Mouse (Mus musculus) neural tube, embryonic 13.5 days (tissue): ENCODE measurements around the gene Pin1. TPM values are rescaled to one million over a fixed set of nuclear protein-coding genes. Genes with fewer than 3 reads are reported as not detected.

ENCODE experiments used
- ATAC-seq: fragments of 200-750 bp; cut with Nextera tagmentation; 2 replicates; pipeline ENCODE4 v1.8.0; 2017; ENCODE audit warnings: low read depth, mild to moderate bottlenecking, moderate TSS enrichment, moderate library complexity
- H3K27ac ChIP-seq: fragments of 300-500 bp; sonication (generic); replicated peaks from 2 replicates; pipeline ENCODE4 v1.5.1; 2015; ENCODE audit warnings: moderate library complexity, mild to moderate bottlenecking, inconsistent platforms
- H3K27me3 ChIP-seq: fragments of 300-500 bp; sonication (generic); 2 replicates; pipeline ENCODE4 v1.6.1; 2015; ENCODE audit warnings: mild to moderate bottlenecking, inconsistent platforms
- H3K36me3 ChIP-seq: fragments of 300-500 bp; sonication (generic); 2 replicates; pipeline ENCODE4 v1.6.1; 2015; ENCODE audit warnings: mild to moderate bottlenecking, inconsistent platforms
- H3K4me1 ChIP-seq: fragments of 300-500 bp; sonication (generic); replicated peaks from 2 replicates; pipeline ENCODE4 v1.6.1; 2015; ENCODE audit warnings: inconsistent platforms
- H3K4me2 ChIP-seq: fragments of 300-500 bp; sonication (generic); 2 replicates; pipeline ENCODE4 v1.6.1; 2015; ENCODE audit warnings: inconsistent platforms, mild to moderate bottlenecking, moderate library complexity
- H3K4me3 ChIP-seq: fragments of 300-500 bp; sonication (generic); 2 replicates; pipeline ENCODE4 v1.5.1; 2015; ENCODE audit warnings: mild to moderate bottlenecking, inconsistent platforms
- H3K9ac ChIP-seq: fragments of 300-500 bp; sonication (generic); 2 replicates; pipeline ENCODE4 v1.6.1; 2015; ENCODE audit warnings: moderate library complexity, mild to moderate bottlenecking, inconsistent platforms
- H3K9me3 ChIP-seq: fragments of 300-500 bp; sonication (generic); 2 replicates; pipeline ENCODE4 v1.6.1; 2016; ENCODE audit warnings: inconsistent platforms
- WGBS: fragments of 180-500 bp; shearing (Covaris S2); methylation state at CpG from one replicate; pipeline ENCODE4 v1.1.7; 2015; 5-methylcytosine and 5-hydroxymethylcytosine counted together
- polyA plus RNA-seq: library from polyadenylated mRNA; unstranded; fragments of >200 nt; fragmentation: Nextera tagmentation; extraction: Ambion mirVana; gene quantifications from 2 replicates; pipeline ENCODE4 v1.2.1, GENCODE M21; 2015

Gene Pin1
- polyA plus RNA-seq, 1 experiment from 2014 or later, result 58.9 TPM

GRCm38 (mm10) chr9:20641501-20641900 lies 10.4 kb upstream of the Pin1 start:
- H3K9ac ChIP-seq, result peak overlapping the region; percentile 89
- peaks cover 39% of the 10 kb centered on the region for H3K4me1 ChIP-seq
- H3K27ac ChIP-seq, result no peak overlapping the region
- peaks cover 38% of the 10 kb centered on the region for H3K36me3 ChIP-seq
- WGBS, result 42% methylated on average over 6 of the region's 6 CpGs
- no peak for ATAC-seq
- H3K27me3 ChIP-seq, result no peaks in the 10 kb centered on the region
- H3K4me3 ChIP-seq, result peak overlapping the region; percentile 93
- H3K9me3 ChIP-seq, result no peaks in the 10 kb centered on the region
- H3K4me2 ChIP-seq, result peak overlapping the region; percentile 100

GRCm38 (mm10) chr9:20642101-20642895 lies 9.6 kb upstream of the Pin1 start, which contains the start of gene Ubl5:
Ubl5 (plus strand) TSS chr9:20642878.
- Histone ChIP-seq H3K9me3 (no peaks in the 10 kb centered on the region), H3K27ac (peak within 1 kb of the TSS; percentile 94), H3K4me3 (peak within 1 kb of the TSS; percentile 93), H3K4me1 (peaks cover 43% of the 10 kb centered on the region), H3K4me2 (peak within 1 kb of the TSS; percentile 100), H3K27me3 (no peaks in the 10 kb centered on the region), H3K36me3 (peaks cover 38% of the 10 kb centered on the region), H3K9ac (peak within 1 kb of the TSS; percentile 89)
- ATAC-seq, result peak; percentile 91
- under 1% methylated on average over 51 of the region's 51 CpGs for WGBS

DNA sequence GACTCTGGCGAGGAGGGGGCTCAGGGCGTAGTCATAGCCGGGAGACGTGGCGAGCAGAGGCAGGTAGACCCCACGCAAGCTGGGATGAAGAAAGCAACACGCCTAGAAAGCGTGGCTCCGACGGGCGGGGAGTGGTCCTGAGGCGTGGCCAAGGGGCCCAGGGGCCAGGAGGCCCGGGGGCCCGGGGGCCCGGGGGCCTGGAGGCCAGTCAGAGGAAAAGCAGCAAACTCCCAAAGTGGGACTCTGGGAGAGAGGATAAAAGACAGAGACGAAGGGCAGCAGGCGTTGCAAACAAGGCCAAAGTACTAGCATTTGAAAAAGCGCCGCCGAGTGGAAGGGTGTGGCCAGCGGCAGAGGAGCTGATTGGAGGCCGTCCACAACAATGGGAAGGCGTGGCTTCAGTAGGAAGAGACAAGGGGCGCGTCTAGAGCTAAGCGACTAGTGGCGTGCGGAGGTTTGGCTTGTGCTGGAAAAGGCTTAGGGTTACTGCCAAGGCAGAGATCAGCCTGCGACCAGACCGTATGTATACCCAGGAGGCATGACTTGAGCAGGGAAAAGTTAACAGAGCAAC lies 8.9 kb upstream of the Pin1 start:
- under 1% methylated on average over 30 of the region's 30 CpGs for WGBS
- Histone ChIP-seq H3K4me2 (peak overlapping the region; percentile 100), H3K36me3 (peaks cover 40% of the 10 kb centered on the region), H3K9me3 (no peaks in the 10 kb centered on the region), H3K27ac (peak overlapping the region; percentile 94), H3K4me1 (peaks cover 43% of the 10 kb centered on the region), H3K27me3 (no peaks in the 10 kb centered on the region), H3K4me3 (peak overlapping the region; percentile 93), H3K9ac (peak overlapping the region; percentile 89)
- peak; percentile 88 for ATAC-seq

DNA sequence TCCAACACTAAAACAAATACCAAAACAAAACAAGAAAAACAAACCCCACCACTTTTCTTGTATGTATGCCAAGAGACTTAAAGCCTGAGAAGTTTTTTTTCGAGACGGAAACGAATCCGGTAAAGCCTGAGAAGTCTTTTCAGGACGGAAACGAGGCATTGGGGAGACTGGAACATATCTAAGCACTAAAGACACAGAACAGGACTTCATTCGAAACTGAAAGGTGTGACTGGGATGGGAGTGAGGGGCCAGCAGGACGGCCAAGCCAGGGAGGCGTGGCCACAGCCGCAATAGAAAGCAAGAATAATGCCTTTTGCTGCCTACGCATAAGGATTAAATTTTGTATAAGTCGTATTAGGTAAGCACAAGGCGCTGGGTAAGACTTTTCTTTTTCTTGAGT lies 8.1 kb upstream of the Pin1 start:
- WGBS, result 11% methylated on average over 13 of the region's 13 CpGs
- no peaks in the 10 kb centered on the region for H3K9me3 ChIP-seq
- peak overlapping the region; percentile 89 for H3K9ac ChIP-seq
- H3K36me3 ChIP-seq, result peaks cover 40% of the 10 kb centered on the region
- no peaks in the 10 kb centered on the region for H3K27me3 ChIP-seq
- H3K4me3 ChIP-seq, result peak overlapping the region; percentile 93
- H3K27ac ChIP-seq, result peak overlapping the region; percentile 94
- no peak for ATAC-seq
- peak overlapping the region; percentile 100 for H3K4me2 ChIP-seq
- H3K4me1 ChIP-seq, result peaks cover 43% of the 10 kb centered on the region

GRCm38 (mm10) chr9:20644360-20645081 lies 7.4 kb upstream of the Pin1 start, which contains the start of gene Fbxl12:
Fbxl12 (minus strand) TSS chr9:20644767.
- under 1% methylated on average over 43 of the region's 43 CpGs for WGBS
- ATAC-seq, result no peak
- Histone ChIP-seq H3K4me2 (peak within 1 kb of the TSS; percentile 100), H3K36me3 (peaks cover 40% of the 10 kb centered on the region), H3K4me3 (peak within 1 kb of the TSS; percentile 93), H3K27me3 (no peaks in the 10 kb centered on the region), H3K27ac (peak within 1 kb of the TSS; percentile 94), H3K9ac (peak within 1 kb of the TSS; percentile 89), H3K9me3 (no peaks in the 10 kb centered on the region), H3K4me1 (peaks cover 43% of the 10 kb centered on the region)

DNA sequence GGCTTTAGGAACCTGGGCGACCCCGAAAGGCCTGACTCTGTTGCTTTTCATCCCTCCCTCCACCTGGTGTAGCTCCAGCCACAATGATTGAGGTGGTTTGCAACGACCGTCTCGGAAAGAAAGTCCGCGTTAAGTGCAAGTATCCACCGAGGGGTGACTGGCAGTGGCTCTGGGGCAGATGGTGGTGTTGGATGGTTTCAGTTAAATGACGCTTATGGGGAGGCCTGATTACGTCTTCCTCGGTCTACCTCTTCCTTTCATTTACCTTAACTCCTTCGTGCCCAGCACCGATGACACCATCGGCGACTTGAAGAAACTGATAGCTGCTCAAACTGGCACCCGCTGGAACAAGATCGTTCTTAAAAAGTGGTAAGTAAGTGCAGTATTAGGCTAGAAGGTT lies 6.8 kb upstream of the Pin1 start:
- H3K9me3 ChIP-seq, result no peaks in the 10 kb centered on the region
- H3K27me3 ChIP-seq, result no peaks in the 10 kb centered on the region
- peak overlapping the region; percentile 94 for H3K27ac ChIP-seq
- peaks cover 43% of the 10 kb centered on the region for H3K4me1 ChIP-seq
- WGBS, result 6% methylated on average over 17 of the region's 17 CpGs
- peak overlapping the region; percentile 100 for H3K4me2 ChIP-seq
- H3K36me3 ChIP-seq, result peaks cover 42% of the 10 kb centered on the region
- no peak for ATAC-seq
- H3K4me3 ChIP-seq, result peak overlapping the region; percentile 93
- peak overlapping the region; percentile 89 for H3K9ac ChIP-seq

DNA sequence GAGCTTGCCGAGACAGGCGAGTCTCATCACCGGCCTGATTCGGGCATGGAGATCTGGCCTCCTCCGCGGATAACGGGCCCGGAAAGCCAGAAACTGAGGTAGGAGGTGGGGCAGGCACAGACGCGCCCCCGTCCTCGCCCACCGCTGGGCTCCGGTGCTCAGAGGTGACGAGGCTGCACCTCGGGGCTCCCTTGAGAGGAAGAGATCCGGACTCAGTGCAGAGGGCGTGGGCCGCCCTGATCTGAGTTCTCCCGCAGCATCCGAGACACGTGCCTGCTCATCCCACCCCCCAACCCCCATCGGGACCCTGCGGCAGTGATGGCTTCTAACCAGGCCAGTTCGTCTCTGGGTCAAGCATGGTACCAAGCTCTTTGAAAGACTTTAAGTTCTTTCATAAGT lies 364 bp downstream of the Pin1 start:
- H3K9me3 ChIP-seq, result no peaks in the 10 kb centered on the region
- peak; percentile 36 for ATAC-seq
- no peaks in the 10 kb centered on the region for H3K27me3 ChIP-seq
- H3K4me2 ChIP-seq, result peak overlapping the region; percentile 87
- H3K27ac ChIP-seq, result peak overlapping the region; percentile 65; the same call in 1 of the 2 replicates
- H3K4me1 ChIP-seq, result peaks cover 52% of the 10 kb centered on the region
- peak overlapping the region; percentile 97 for H3K4me3 ChIP-seq
- peaks cover 64% of the 10 kb centered on the region for H3K36me3 ChIP-seq
- WGBS, result under 1% methylated on average over 25 of the region's 25 CpGs
- peak overlapping the region; percentile 87 for H3K9ac ChIP-seq

DNA sequence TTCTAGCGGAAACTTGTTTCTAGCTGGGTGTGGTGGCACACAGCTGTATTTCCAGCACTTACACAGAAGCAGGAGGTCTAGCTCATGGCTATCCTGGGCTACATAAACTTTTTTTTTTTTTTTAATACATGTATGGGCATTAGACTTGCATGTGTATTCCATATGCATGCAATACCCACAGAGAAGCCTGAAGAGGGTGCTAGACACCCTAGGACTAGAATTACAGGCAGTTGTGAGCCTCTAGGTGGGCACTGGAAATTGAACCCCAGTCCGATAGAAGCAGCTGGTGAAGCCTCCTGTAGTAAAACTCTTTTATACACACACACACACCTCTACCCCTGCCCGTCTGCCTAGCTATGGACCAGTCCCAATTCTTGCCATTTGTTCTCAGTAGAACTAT lies 2.0 kb downstream of the Pin1 start:
- H3K27me3 ChIP-seq, result no peaks in the 10 kb centered on the region
- H3K27ac ChIP-seq, result no peak overlapping the region
- H3K4me3 ChIP-seq, result 0 out of 2 replicates have a peak overlapping the region, but pooled peaks have one; percentile 97
- H3K4me2 ChIP-seq, result peak overlapping the region; percentile 87; the same call in 1 of the 2 replicates
- no peaks in the 10 kb centered on the region for H3K9me3 ChIP-seq
- WGBS, result 93% methylated on average over 3 of the region's 3 CpGs
- H3K9ac ChIP-seq, result no peak overlapping the region
- H3K36me3 ChIP-seq, result peaks cover 63% of the 10 kb centered on the region
- no peak for ATAC-seq
- H3K4me1 ChIP-seq, result peaks cover 58% of the 10 kb centered on the region

- no peak overlapping the region for H3K4me2 ChIP-seq
- 95% methylated on average over 3 of the region's 3 CpGs for WGBS
- no peak overlapping the region for H3K9ac ChIP-seq
- peaks cover 57% of the 10 kb centered on the region for H3K4me1 ChIP-seq
- H3K4me3 ChIP-seq, result no peak overlapping the region
- no peak for ATAC-seq
- peaks cover 81% of the 10 kb centered on the region for H3K36me3 ChIP-seq
- 0 out of 2 replicates have a peak overlapping the region, but pooled peaks have one; percentile 5 for H3K27ac ChIP-seq
- no peaks in the 10 kb centered on the region for H3K9me3 ChIP-seq
- no peaks in the 10 kb centered on the region for H3K27me3 ChIP-seq
These were observed 5.7 kb downstream of the Pin1 start for GRCm38 (mm10) chr9:20657546-20657945.

GRCm38 (mm10) chr9:20662325-20662724 lies 10.4 kb downstream of the Pin1 start:
- Histone ChIP-seq H3K36me3 (peaks cover 65% of the 10 kb centered on the region), H3K4me2 (0 out of 2 replicates have a peak overlapping the region, but pooled peaks have one; percentile 14), H3K9me3 (no peaks in the 10 kb centered on the region), H3K9ac (peak overlapping the region; percentile 53), H3K27ac (peak overlapping the region; percentile 94), H3K4me1 (peaks cover 62% of the 10 kb centered on the region), H3K27me3 (no peaks in the 10 kb centered on the region), H3K4me3 (no peak overlapping the region)
- 43% methylated on average over 3 of the region's 3 CpGs for WGBS
- peak; percentile 33 for ATAC-seq

- Histone ChIP-seq H3K36me3 (peaks cover 60% of the 10 kb centered on the region), H3K27me3 (no peaks in the 10 kb centered on the region), H3K9ac (peak overlapping the region; percentile 53), H3K27ac (peak overlapping the region; percentile 94), H3K9me3 (no peaks in the 10 kb centered on the region), H3K4me2 (0 out of 2 replicates have a peak overlapping the region, but pooled peaks have one; percentile 14), H3K4me1 (peaks cover 58% of the 10 kb centered on the region), H3K4me3 (no peak overlapping the region)
- 23% methylated on average over 8 of the region's 8 CpGs for WGBS
- peak; percentile 37 for ATAC-seq
These were observed 11.0 kb downstream of the Pin1 start for GRCm38 (mm10) chr9:20662874-20663273.
